13 mouse cellular contexts compared by ENCODE assay signal in genomic region chr9:10681646-10682045, GRCm38 (mm10).
"Had no signal": no experiment of that assay in that cellular context is flagged by ENCODE, and none has a peak within 500 bp of the region (broad histone marks: within the 10 kb centered on the region; RNA-seq: fewer than 3 reads in every experiment).

No protein-coding gene starts in this region.

- H3K4me3 ChIP-seq: limb, embryonic 15.5 days; liver, embryonic 12.5 days; lung, embryonic 15.5 days; midbrain, embryonic 13.5 days; neural tube, embryonic 13.5 days; stomach, embryonic 15.5 days had no signal

- H3K36me3 ChIP-seq: limb, embryonic 15.5 days; liver, embryonic 12.5 days; lung, embryonic 15.5 days; midbrain, embryonic 13.5 days; neural tube, embryonic 13.5 days; stomach, embryonic 15.5 days had no signal

- H3K4me2 ChIP-seq: limb, embryonic 15.5 days; liver, embryonic 12.5 days; lung, embryonic 15.5 days; midbrain, embryonic 13.5 days; neural tube, embryonic 13.5 days; stomach, embryonic 15.5 days had no signal

- H3K9ac ChIP-seq: limb, embryonic 15.5 days; liver, embryonic 12.5 days; lung, embryonic 15.5 days; midbrain, embryonic 13.5 days; neural tube, embryonic 13.5 days; stomach, embryonic 15.5 days had no signal

- H3K27ac ChIP-seq: limb, embryonic 15.5 days; liver, embryonic 12.5 days; lung, embryonic 15.5 days; midbrain, embryonic 13.5 days; neural tube, embryonic 13.5 days; stomach, embryonic 15.5 days had no signal

- ATAC-seq: intestine, postnatal 0 days; liver, embryonic 12.5 days; midbrain, embryonic 13.5 days had no signal

- H3K9me3 ChIP-seq: limb, embryonic 15.5 days; liver, embryonic 12.5 days; lung, embryonic 15.5 days; midbrain, embryonic 13.5 days; neural tube, embryonic 13.5 days; stomach, embryonic 15.5 days had no signal

- DNase-seq: kidney, adult 8-10 months; kidney, postnatal 25 days; lung, postnatal 14 days; retina, postnatal 1 day; thymus, adult 2 months; thymus, postnatal 25 days had no signal

- H3K4me1 ChIP-seq: limb, embryonic 15.5 days; liver, embryonic 12.5 days; lung, embryonic 15.5 days; midbrain, embryonic 13.5 days; neural tube, embryonic 13.5 days; stomach, embryonic 15.5 days had no signal

- H3K27me3 ChIP-seq: limb, embryonic 15.5 days; liver, embryonic 12.5 days; lung, embryonic 15.5 days; midbrain, embryonic 13.5 days; neural tube, embryonic 13.5 days; stomach, embryonic 15.5 days had no signal
